Mouse (Mus musculus) midbrain, embryonic 15.5 days (tissue): ENCODE results near the gene Arhgef1. TPM values are rescaled to one million over a fixed set of nuclear protein-coding genes. Genes with fewer than 3 reads are reported as not detected.

Source experiments
- ATAC-seq: fragments of 200-750 bp; cut with Nextera tagmentation; replicated peaks from 2 replicates; pipeline ENCODE4 v1.8.0; 2017; ENCODE audit warnings: moderate TSS enrichment
- H3K27ac ChIP-seq: fragments of 300-500 bp; sonication (generic); 2 replicates; pipeline ENCODE4 v1.5.1; 2015; ENCODE audit warnings: mild to moderate bottlenecking, inconsistent platforms
- H3K27me3 ChIP-seq: fragments of 300-500 bp; sonication (generic); replicated peaks from 2 replicates; pipeline ENCODE4 v1.6.1; 2015; ENCODE audit warnings: inconsistent platforms
- H3K36me3 ChIP-seq: fragments of 300-500 bp; sonication (generic); replicated peaks from 2 replicates; pipeline ENCODE4 v1.6.1; 2015; ENCODE audit warnings: inconsistent platforms
- H3K4me1 ChIP-seq: fragments of 300-500 bp; sonication (generic); 2 replicates; pipeline ENCODE4 v1.6.1; 2015; ENCODE audit warnings: inconsistent platforms
- H3K4me2 ChIP-seq: fragments of 300-500 bp; sonication (generic); 2 replicates; pipeline ENCODE4 v1.6.1; 2015; ENCODE audit warnings: inconsistent platforms, mild to moderate bottlenecking, moderate library complexity
- H3K4me3 ChIP-seq: fragments of 300-500 bp; sonication (generic); 2 replicates; pipeline ENCODE4 v1.5.1; 2015; ENCODE audit warnings: mild to moderate bottlenecking, inconsistent platforms
- H3K9ac ChIP-seq: fragments of 300-500 bp; sonication (generic); 2 replicates; pipeline ENCODE4 v1.6.1; 2015; ENCODE audit warnings: mild to moderate bottlenecking, inconsistent platforms
- H3K9me3 ChIP-seq: fragments of 300-500 bp; sonication (generic); 2 replicates; pipeline ENCODE4 v1.6.1; 2016; ENCODE audit warnings: inconsistent platforms
- WGBS: fragments of 180-500 bp; shearing (Covaris S2); methylation state at CpG from one replicate; pipeline ENCODE4 v1.1.7; 2015; ENCODE audit warnings: mixed read lengths; 5-methylcytosine and 5-hydroxymethylcytosine counted together
- polyA plus RNA-seq: library from polyadenylated mRNA; unstranded; fragments of >200 nt; fragmentation: Nextera tagmentation; extraction: Ambion mirVana; gene quantifications from 2 replicates; pipeline ENCODE4 v1.2.1, GENCODE M21; 2015

The Arhgef1 gene
- polyA plus RNA-seq, 1 experiment from 2014 or later, result 69.9 TPM

DNA sequence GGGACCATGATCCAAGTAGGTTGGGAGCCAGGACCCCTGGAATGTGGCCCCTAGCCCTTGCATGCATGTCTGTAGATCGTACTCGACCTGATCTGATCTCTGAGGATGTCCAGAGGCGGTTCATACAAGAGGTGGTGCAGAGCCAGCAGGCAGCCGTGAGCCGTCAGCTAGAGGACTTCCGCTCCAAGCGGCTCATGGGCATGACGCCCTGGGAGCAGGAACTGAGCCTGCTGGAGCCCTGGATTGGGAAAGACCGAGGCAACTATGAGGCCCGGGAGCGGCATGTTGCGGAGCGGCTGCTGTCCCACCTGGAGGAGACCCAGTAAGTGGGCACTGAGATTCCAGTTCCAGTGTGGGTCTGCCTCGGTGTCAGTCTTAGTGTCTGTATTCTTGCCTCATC lies 9.8 kb downstream of the Arhgef1 start:
- Histone ChIP-seq H3K9ac (no peak overlapping the region), H3K4me3 (no peak overlapping the region), H3K27me3 (no peaks in the 10 kb centered on the region), H3K36me3 (peaks cover 22% of the 10 kb centered on the region), H3K9me3 (no peaks in the 10 kb centered on the region), H3K4me1 (0 out of 2 replicates have a peak, but pooled peaks cover 1% of the 10 kb centered on the region), H3K4me2 (no peak overlapping the region), H3K27ac (no peak overlapping the region)
- WGBS, result 95% methylated on average over 14 of the region's 14 CpGs
- no peak for ATAC-seq

DNA sequence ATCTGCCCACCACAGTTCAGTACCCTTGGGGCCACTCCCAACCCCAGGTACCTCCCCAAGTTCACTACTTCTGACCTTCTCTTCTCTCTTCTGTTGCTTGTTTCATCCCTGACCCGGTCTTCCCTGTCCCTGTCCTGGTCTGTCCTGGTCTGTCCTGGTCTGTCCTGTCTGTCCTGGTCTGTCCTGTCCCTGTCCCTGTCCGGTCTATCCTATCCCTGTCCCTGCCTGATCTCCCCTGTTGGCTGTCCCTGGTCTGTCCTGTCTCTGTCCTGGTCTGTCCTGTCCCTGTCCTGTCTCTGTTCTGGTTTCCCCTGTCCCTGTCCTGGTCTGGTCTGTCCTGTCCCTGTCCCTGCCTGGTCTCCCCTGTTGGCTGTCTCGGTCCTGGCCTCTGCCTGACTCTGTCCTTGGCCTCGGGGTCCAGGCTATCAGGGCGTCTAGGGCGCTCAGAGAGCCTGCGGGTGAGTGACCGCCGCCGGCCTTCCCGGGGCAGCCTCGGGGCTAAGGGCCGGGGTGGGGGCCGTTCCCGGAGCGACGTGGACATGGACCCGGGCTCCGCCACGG lies 16.1 kb downstream of the Arhgef1 start:
- Histone ChIP-seq H3K4me1 (no peaks in the 10 kb centered on the region), H3K9ac (no peak overlapping the region), H3K4me2 (no peak overlapping the region), H3K27ac (no peak overlapping the region), H3K4me3 (no peak overlapping the region), H3K27me3 (no peaks in the 10 kb centered on the region), H3K36me3 (peaks cover 44% of the 10 kb centered on the region), H3K9me3 (no peaks in the 10 kb centered on the region)
- ATAC-seq, result no peak
- WGBS, result 94% methylated on average over 20 of the region's 20 CpGs

DNA sequence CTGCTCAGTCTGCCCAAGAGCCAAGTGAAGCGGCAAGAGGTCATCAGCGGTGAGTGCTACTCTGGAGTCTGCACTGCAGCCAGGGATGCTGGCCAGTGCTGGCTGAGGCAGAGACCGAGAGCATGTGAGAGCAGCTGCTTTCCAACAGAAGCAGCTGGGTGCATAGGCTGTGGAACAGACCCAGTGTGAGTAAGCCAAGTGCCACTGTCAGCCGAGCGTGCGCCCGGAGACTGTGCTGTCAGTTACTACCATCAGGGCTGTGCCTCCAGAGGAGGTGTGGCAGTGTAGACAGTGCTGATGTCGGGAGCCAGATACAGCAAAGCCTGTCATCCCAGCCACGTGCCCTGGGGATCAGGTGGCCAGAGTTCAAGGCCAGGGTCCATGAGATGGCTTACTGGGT lies 17.0 kb downstream of the Arhgef1 start:
- Histone ChIP-seq H3K9ac (no peak overlapping the region), H3K27me3 (no peaks in the 10 kb centered on the region), H3K36me3 (peaks cover 50% of the 10 kb centered on the region), H3K4me3 (no peak overlapping the region), H3K4me2 (no peak overlapping the region), H3K9me3 (no peaks in the 10 kb centered on the region), H3K27ac (no peak overlapping the region), H3K4me1 (no peaks in the 10 kb centered on the region)
- no peak for ATAC-seq
- 88% methylated on average over 9 of the region's 9 CpGs for WGBS

DNA sequence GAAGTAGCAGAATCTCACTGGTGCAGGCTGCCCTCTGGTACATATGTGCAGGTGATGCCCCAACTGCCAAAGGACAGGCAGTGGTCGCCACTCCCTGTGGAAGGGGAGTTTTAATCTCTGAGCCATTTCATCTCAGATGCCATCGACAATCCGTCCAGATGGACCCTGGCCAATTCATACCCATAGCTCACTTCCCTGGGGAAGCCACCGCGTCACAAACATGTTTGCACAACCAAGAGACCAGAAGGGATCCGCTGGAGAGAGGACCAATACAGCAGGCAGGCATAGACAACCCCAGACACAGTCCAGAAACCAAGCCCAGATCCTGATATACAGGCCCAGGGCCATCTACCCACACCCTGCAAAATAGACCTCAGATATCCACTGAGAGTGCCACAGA lies 27.8 kb downstream of the Arhgef1 start:
- H3K27me3 ChIP-seq, result peaks cover 52% of the 10 kb centered on the region

DNA sequence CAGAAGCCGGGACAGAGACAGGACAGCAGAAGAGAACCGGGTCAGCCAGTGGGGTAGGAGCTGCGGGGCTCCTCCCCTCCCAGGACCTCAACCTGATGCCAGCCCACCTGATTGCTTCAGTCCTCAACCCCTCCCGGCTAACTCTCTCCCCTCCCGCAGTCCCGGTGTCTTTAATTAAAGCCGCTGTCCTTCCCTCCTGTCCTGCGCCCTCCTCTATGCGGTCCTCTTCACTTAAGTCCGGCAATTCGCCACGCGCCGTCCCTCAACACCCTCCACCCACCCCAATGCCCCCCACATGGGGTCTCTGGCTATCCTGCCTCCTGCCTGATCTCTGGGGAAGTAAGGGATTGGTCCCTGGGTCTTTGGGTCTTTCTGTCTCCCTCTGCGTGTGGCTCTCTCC lies 28.9 kb downstream of the Arhgef1 start:
- H3K27ac ChIP-seq, result no peak overlapping the region
- WGBS, result 0% methylated on average over 15 of the region's 15 CpGs
- peaks cover 33% of the 10 kb centered on the region for H3K4me1 ChIP-seq
- H3K9me3 ChIP-seq, result no peaks in the 10 kb centered on the region
- H3K27me3 ChIP-seq, result peaks cover 52% of the 10 kb centered on the region
- peak overlapping the region; percentile 13 for H3K4me3 ChIP-seq
- H3K9ac ChIP-seq, result no peak overlapping the region
- peak overlapping the region; percentile 25 for H3K4me2 ChIP-seq
- no peak for ATAC-seq
- H3K36me3 ChIP-seq, result 0 out of 2 replicates have a peak, but pooled peaks cover 9% of the 10 kb centered on the region

More for the DNA sequence above, 27.8 kb downstream of the Arhgef1 start:
- H3K36me3 ChIP-seq, result peaks cover 15% of the 10 kb centered on the region; the same call in 1 of the 2 replicates
- H3K4me1 ChIP-seq, result peaks cover 33% of the 10 kb centered on the region
- ATAC-seq, result no peak
- H3K4me3 ChIP-seq, result no peak overlapping the region
- no peak overlapping the region for H3K27ac ChIP-seq
- WGBS, result 37% methylated on average over 6 of the region's 6 CpGs
- peak overlapping the region; percentile 25; the same call in 1 of the 2 replicates for H3K4me2 ChIP-seq
- H3K9ac ChIP-seq, result no peak overlapping the region
- no peaks in the 10 kb centered on the region for H3K9me3 ChIP-seq

DNA sequence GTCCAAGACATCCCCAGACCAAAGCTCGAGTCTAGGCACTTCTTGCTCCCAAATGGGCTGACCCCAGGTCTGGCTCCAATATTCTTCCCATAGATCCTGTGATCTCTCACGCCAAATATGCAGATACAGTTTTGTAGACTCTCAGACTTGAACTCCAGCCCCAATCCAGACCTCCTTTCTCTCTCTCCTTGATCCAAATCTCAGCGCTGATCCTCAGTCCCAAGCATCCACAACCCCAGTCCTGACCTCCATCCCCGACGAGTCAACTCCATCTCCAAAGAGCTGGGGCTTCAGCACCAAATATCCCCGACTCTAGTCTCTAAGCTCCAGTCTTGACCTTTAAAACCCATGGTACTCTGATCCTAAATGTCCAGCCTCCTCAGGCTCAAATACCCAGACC lies 40.9 kb downstream of the Arhgef1 start:
- Histone ChIP-seq H3K27me3 (peaks cover 87% of the 10 kb centered on the region), H3K9ac (no peak overlapping the region), H3K4me1 (peaks cover 21% of the 10 kb centered on the region), H3K27ac (no peak overlapping the region), H3K36me3 (no peaks in the 10 kb centered on the region), H3K4me2 (no peak overlapping the region), H3K9me3 (no peaks in the 10 kb centered on the region), H3K4me3 (no peak overlapping the region; the same call in 1 of the 2 replicates)
- WGBS, result 4% methylated on average over 6 of the region's 6 CpGs
- no peak for ATAC-seq

DNA sequence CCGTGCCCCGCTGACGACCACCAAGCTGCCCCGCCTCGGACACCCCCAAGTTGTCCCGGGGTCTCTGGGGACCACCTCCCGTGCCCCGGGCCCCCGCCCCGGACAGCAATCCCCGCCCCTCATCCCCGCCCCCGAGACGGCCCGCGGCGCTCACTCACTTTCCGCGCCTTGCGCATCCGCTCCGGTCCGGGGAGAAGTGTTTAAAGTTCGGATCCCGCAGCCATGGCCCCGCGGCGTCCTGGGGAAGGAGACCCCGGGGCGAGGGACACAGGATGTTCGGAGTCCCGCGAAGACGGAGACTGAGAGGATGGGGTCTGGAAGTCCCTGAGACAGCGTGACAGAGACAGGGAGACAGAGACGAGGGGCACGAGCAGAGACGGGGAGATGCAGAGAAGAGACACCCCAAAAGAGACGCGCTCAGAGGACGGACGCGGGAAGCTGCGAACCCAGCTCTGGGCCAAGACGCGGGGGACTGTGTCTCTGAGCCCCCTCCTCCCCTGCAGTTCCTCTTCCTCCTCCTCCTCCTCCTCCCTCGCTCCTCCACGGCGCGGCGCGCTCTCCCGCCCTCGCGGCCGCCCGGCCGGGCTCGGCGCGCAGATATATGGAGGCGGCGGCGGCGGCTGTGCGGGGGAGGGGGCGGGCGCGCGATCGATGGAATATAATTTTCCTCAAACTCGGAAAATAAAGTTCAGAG lies 41.7 kb downstream of the Arhgef1 start, which contains the start of gene Gm4881:
Gene Gm4881 (minus strand): TSS at position 238 of the 694 bp plus-strand sequence.
- ATAC-seq, result no peak
- Histone ChIP-seq H3K9ac (no peak within 1 kb of the TSS), H3K27ac (no peak within 1 kb of the TSS), H3K4me2 (peak within 1 kb of the TSS; percentile 59), H3K27me3 (peaks cover 89% of the 10 kb centered on the region), H3K4me3 (peak within 1 kb of the TSS; percentile 34), H3K36me3 (no peaks in the 10 kb centered on the region), H3K9me3 (no peaks in the 10 kb centered on the region), H3K4me1 (peaks cover 28% of the 10 kb centered on the region)
- under 1% methylated on average over 68 of the region's 72 CpGs for WGBS

DNA sequence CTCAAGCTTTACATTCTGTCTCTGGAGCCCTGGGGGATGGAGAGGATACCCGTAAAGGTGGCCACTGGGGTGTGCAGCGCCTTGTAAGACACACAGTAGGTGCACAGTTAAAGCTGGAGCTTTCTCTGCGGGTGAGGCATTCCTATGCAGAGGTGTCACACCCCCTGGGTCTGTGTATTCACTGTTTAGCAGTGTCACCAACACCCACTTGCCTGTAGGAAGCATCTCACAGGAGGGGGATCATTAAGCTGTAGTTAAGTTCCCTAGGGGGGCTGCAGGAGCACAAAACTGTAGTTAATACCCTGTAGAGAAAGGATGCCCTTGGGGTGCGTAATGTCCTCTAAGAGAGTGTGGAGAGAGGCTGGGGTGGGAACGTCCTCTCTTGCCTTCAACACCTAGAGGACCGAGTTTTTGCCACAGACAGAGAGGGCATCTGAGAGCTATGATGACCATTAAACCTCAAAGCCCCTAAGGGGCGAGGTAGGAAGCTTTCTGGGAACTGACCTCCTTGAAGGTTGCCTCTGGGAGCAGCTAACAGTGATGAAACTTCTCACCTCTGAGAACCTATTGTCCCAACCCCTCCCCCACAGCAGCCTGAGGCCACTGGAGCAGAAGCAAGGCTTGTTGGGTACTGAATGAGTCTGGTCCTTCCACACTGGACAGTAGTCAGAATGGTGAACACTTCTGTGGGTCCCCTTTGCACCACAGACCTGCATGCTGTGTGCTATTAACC lies 44.8 kb downstream of the Arhgef1 start:
- H3K4me1 ChIP-seq, result peaks cover 38% of the 10 kb centered on the region
- WGBS, result 3% methylated on average over 7 of the region's 7 CpGs
- no peak overlapping the region for H3K4me2 ChIP-seq
- H3K9me3 ChIP-seq, result no peaks in the 10 kb centered on the region
- peaks cover 91% of the 10 kb centered on the region for H3K27me3 ChIP-seq
- H3K27ac ChIP-seq, result no peak overlapping the region
- no peak overlapping the region for H3K4me3 ChIP-seq
- ATAC-seq, result no peak
- no peak overlapping the region for H3K9ac ChIP-seq
- H3K36me3 ChIP-seq, result no peaks in the 10 kb centered on the region

DNA sequence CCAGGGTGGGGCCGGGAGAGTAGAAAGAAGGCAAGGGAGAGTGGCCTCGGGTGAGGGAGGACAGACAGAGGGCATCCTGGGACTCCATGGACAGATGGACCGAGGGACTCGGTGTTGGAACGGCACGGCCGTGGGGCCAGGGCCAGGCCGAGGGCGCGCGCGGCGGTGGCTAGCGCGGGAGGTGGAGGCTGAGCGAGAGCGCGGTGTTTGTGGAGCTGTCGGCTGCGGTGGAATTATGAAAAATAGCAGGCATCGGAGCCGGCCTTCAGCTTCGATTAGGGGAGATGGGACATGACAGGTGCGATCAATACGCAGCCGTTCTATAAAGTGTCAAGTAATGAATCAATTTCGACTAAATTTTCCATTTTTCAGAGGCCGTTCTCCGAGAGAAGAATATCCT lies 46.1 kb downstream of the Arhgef1 start:
- Histone ChIP-seq H3K9me3 (no peaks in the 10 kb centered on the region), H3K27ac (no peak overlapping the region), H3K27me3 (peaks cover 91% of the 10 kb centered on the region), H3K9ac (peak overlapping the region; percentile 25; the same call in 1 of the 2 replicates), H3K4me2 (peak overlapping the region; percentile 47), H3K4me1 (peaks cover 32% of the 10 kb centered on the region), H3K36me3 (no peaks in the 10 kb centered on the region), H3K4me3 (peak overlapping the region; percentile 23)
- ATAC-seq, result no peak
- WGBS, result under 1% methylated on average over 29 of the region's 29 CpGs

DNA sequence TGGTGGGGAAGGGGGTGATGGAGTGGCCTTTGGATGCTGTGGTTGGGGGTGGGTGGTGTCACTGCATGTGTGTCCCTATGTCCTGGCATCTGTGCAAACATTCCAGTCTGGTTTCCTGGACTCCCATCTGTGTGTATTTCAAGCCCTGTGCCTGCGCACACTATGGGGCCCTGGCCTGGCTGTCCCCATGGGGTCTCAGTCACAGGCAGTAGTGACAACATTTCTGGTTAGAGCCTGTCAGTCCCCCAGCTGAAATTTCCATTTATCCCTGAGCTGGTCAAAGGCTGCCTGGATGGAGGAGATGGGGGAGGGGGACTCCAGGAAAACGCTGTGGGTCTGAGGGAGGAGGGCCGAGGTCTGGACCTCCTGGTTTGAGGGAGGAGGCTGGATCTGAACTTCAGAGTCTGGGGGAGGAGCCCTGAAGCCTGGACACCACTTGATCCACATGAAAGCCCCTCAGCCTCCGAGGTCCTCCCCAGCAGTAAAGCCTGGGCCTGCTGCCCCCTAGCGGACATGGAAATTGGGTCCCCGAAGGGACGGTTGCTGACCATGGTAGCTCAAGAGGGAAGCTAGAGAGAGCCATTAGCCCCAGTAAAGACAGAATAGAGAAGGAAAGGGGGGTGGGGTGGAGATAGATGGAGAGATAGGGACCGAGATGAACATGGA lies 47.4 kb downstream of the Arhgef1 start:
- H3K27ac ChIP-seq, result no peak overlapping the region
- peak; percentile 24 for ATAC-seq

DNA sequence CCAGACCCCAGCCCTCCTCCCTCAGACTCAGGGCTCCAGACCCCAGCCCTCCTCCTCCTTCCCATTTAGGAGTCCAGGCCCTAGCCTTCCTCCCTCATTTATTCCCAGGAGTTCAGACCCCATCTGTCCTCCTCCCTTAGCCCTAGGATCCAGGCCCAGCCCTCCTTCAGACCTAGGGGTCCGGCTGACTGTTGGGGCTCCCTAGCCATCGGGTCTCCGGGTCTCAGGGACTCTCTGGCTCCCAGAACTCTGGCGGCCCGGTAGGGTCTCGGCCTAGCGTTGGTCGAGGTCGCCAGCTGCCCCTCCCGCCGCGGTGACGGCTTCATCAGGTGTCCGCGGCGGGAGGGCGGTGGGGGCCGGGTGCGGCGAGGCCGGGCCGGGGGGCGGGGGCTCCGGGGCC lies 51.3 kb downstream of the Arhgef1 start:
- Histone ChIP-seq H3K27me3 (peaks cover 68% of the 10 kb centered on the region), H3K27ac (no peak overlapping the region), H3K9me3 (no peaks in the 10 kb centered on the region), H3K4me2 (peak overlapping the region; percentile 53), H3K4me1 (peaks cover 29% of the 10 kb centered on the region), H3K4me3 (peak overlapping the region; percentile 29), H3K36me3 (no peaks in the 10 kb centered on the region), H3K9ac (peak overlapping the region; percentile 10; the same call in 1 of the 2 replicates)
- ATAC-seq, result no peak
- 2% methylated on average over 23 of the region's 24 CpGs for WGBS

More for the DNA sequence above, 47.4 kb downstream of the Arhgef1 start:
- no peaks in the 10 kb centered on the region for H3K36me3 ChIP-seq
- H3K9ac ChIP-seq, result no peak overlapping the region
- H3K4me1 ChIP-seq, result peaks cover 33% of the 10 kb centered on the region
- H3K4me3 ChIP-seq, result no peak overlapping the region
- no peaks in the 10 kb centered on the region for H3K9me3 ChIP-seq
- WGBS, result under 1% methylated on average over 8 of the region's 8 CpGs
- H3K4me2 ChIP-seq, result no peak overlapping the region
- peaks cover 81% of the 10 kb centered on the region for H3K27me3 ChIP-seq

DNA sequence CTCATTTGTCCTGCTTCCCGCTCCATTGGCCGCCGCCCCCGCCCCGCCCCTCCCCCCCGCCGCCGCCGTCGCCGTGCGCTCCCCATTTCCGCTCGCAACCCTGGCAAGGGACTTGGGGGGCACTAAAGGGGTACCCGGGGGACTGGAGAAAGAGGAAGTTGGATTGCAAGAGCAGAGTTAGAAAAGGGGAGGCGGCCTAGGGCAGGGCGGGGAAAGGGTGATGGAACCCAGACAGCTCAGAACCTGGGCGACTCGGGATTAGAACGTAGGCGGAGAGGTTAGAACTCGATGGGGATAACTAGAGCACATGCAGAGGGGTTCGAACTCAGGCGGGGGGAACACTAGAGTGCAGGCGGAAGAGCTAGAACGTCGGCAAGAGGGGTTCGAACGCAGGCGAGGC lies 51.7 kb downstream of the Arhgef1 start:
- H3K4me2 ChIP-seq, result peak overlapping the region; percentile 53
- WGBS, result 6% methylated on average over 17 of the region's 30 CpGs

More for the DNA sequence above, 51.7 kb downstream of the Arhgef1 start:
- peak overlapping the region; percentile 29 for H3K4me3 ChIP-seq
- H3K36me3 ChIP-seq, result no peaks in the 10 kb centered on the region
- H3K9me3 ChIP-seq, result no peaks in the 10 kb centered on the region
- H3K27me3 ChIP-seq, result peaks cover 65% of the 10 kb centered on the region
- H3K27ac ChIP-seq, result no peak overlapping the region
- ATAC-seq, result no peak; the same call in 1 of the 2 replicates
- H3K4me1 ChIP-seq, result peaks cover 25% of the 10 kb centered on the region
- 0 out of 2 replicates have a peak overlapping the region, but pooled peaks have one; percentile 10 for H3K9ac ChIP-seq
